Mouse (Mus musculus) liver, adult 2 months (tissue): ENCODE data around the gene Cdkl4.

ENCODE experiments used
- CTCF ChIP-seq: fragments of 200-500 bp; IDR thresholded peaks from 2 replicates; pipeline ENCODE4 v1.5.1; 2011; ENCODE audit warnings: low read depth, low read length, control low read depth
- POLR2A ChIP-seq: fragments of 200-500 bp; IDR thresholded peaks from 2 replicates; pipeline ENCODE4 v1.6.1; 2011; ENCODE audit warnings: low read length, control low read depth; ENCODE audit not compliant: insufficient read depth; ENCODE audit errors: extremely low read depth

GRCm38 (mm10) chr17:80477679-80478078, 99.9 kb downstream of the Cdkl4 start:
- no peak for TF ChIP-seq POLR2A
- no peak for TF ChIP-seq CTCF
